Mouse (Mus musculus): ENCODE results near the gene Akr1e1. TPM values are rescaled to one million over a fixed set of nuclear protein-coding genes. Genes with fewer than 3 reads are reported as not detected.
"Not testable (repeated sequence)": the region's sequence is repeated elsewhere in the genome, so short reads cannot be mapped to it uniquely, and the experiment has no call there.

Gene Akr1e1
- total RNA-seq (2021) = 10 to 100 TPM; 16.6 to 18.7 TPM
- long read RNA-seq, experiment 1, transcript Akr1e1-201 (10 exons, 3,463 nt) = major isoform, 31 of 36 reads
- long read RNA-seq, experiment 1, partial matches to known transcripts = 1 of 36 reads
- long read RNA-seq, experiment 1, other reads (novel, unspliced or antisense) = 1 of 36 reads
- long read RNA-seq, experiment 2, transcript Akr1e1-201 (10 exons, 3,463 nt) = major isoform, 29 of 39 reads
- long read RNA-seq, experiment 2, partial matches to known transcripts = 9 of 39 reads
- long read RNA-seq, experiment 2, other reads (novel, unspliced or antisense) = 1 of 39 reads

DNA sequence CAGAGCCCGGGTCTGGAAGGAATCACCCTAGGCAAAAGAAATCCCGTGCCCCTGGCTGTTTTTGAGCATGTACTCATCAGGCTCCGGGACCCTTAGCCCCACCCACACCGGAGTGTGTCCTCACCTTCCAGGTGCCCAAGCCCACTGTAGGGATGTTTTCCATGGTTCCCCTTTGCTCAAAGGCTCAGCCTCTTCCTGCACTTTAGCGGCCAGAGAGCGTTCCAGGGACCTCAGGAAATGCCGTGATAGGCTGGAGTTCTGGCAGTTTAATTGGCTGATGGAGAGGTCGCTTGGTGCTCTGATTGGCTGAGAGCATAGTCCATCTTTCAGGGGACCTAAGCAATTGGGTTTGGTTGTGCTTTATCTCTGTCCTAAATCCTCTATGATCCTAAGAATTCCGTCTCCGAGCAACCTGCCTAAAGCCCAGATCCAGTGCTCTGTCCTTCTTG lies at the start of gene Akr1e1:
Gene Akr1e1 (minus strand): TSS at position 214 of the 449 bp plus-strand sequence.
- peak; percentile 50 to 77 for DNase-seq (ENCODE audit: low spot score in 2 of 2)

DNA sequence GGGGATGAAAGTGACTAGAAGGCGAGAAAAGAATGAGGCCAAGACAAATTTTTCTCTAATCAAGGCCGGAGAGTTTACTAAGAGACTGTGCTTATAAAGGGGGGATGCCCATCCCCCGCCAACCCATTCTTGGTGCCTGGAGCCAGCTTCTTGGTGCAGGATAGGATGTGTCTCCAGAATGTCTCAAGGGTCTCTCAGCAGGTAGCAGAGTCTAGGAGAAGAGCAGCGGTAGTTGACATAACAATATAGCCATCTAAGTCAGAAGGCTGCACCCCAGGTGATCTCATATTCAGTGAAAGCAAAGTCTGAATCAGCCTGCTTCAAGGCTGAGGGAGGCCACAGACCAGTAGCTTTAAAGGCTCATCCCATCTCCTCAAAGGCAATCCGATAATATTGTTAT lies 49.4 kb upstream of the Akr1e1 start:
- DNase-seq (ENCODE audit: low spot score in 2 of 2) = no peak

DNA sequence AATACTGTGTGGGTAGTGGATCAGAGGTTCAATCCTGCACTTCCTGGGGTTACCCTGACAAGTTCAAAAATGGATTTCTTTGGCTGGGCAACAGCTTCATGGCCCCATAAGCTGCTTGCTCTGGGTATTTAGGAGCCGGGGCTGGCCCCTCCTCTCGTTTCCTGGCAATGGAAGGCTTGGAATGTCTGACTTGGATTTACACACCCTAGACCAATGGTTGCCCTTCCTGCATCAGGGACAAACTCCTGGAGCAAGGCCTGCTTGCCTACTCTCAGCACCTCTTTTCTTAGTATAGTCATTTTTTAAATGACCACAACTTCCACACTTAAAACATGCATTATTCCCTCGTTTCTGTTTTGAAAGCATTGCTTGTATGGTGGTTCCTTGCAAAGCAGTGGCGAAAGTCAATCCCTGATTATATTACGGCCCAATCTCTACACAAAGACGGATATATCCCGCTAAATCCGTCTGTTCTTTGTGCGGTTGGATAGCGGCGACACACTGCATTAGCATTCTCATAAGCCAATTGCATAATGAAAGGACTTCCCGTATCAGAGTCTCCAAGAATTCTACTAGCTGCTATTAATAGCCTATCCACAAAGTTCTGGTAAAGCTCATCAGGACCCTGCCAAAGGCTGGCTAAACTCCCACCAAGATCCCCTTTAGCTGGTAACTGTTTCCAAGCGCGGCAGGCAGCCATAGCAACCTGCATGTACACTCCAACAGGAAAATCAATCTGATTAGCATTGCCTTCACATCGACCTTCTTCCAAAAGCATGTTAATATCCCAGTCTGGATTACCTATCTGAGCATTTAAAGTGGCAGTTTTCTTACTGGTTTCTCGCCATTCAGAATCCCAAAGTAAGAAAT lies 47.5 kb upstream of the Akr1e1 start:
- DNase-seq (ENCODE audit: low spot score in 2 of 2) = no peak

DNA sequence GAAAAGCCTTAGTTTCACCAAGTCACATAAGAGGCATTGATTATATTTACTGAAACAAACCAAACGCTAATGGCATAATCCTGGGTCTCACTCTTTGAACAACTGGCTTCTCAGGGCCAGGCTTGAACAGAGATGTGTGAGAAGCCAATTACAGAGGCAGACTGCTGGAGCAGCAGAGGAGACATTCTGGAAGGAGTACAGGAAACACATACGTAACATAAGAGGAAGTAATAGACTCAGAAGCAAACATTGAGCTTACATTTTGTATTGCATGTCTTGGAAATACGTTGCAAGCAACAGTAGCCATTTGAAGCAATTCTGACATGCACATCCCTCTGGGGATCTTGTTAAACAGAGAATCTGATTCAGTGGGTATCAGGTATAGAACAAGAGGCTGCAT lies 41.2 kb upstream of the Akr1e1 start:
- DNase-seq (ENCODE audit: low spot score in 2 of 2) = no peak

DNA sequence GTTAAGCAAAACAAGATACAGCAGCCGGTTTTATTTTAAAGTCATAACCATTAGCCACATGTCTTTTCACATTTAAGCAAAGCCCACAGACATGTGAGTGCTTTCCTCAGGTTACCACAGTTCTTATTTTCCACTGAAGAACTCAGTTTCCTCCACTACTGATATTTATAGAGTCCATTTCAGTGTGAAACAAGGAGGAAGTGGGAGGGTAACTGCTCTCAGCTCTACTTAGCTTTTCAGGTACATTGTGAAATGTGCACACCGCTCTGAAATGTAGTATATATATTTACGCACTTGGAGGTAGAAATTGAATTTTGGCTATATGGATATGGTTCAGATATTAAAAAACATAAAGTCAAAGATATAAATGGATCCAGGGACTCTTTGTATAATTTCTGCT lies 36.3 kb upstream of the Akr1e1 start:
- DNase-seq (ENCODE audit: low spot score in 2 of 2) = no peak

DNA sequence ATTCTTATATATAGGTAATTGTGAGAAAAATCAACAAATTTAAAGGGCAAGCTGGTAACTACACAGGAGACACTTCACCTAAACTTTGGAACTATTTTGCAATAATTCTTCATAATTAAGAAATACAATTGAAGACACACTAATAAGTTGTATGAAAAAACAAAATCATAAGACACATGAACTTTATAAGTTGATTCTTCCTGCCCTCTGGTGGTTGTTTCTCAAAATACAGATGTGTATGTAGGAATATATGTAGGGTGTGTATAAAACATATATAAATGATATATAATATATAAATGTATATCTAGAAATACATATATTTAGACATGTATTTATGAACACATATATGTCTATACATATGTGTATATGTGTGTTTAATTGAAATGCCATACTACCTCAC lies 1.9 kb upstream of the Akr1e1 start:
- DNase-seq (ENCODE audit: low spot score in 2 of 2) = no peak

DNA sequence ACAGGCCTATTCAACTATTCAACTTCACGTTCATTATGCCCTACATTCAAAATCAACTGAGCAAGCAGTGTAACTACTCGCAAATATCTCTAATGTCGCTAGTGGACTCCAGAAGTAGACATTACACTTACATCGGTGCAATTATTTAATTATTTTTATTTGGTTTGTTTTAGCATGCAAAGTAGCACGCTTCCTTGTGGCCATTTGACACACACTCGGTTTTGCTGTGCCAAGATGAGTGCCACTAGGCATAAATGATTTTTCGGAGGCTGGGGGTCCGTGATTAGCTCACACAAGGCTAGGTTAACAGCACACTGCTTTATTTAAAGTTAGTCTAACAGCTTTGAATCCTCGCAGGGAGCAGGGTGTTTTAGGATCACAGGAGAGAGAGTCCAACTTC lies 444 bp downstream of the Akr1e1 start:
- no peak for DNase-seq (ENCODE audit: low spot score in 2 of 2)

DNA sequence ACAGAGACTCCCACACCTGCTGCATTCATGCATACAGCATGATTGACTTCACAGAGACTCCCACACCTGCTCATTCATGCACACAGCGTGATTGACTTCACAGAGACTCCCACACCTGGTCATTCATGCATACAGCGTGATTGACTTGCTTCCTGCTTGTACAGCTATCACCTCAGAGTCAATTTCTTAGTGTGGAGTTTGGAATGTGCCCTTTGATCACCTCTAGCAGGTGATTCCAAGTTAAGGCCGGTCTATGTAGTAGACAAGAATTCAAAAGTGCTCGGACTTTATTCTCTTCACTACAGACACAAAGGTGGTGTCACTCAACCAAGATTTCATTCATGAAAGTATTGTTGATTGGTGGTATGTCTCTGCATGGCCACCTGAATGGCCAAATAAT lies 2.2 kb downstream of the Akr1e1 start:
- DNase-seq (ENCODE audit: low spot score in 2 of 2) = no peak

DNA sequence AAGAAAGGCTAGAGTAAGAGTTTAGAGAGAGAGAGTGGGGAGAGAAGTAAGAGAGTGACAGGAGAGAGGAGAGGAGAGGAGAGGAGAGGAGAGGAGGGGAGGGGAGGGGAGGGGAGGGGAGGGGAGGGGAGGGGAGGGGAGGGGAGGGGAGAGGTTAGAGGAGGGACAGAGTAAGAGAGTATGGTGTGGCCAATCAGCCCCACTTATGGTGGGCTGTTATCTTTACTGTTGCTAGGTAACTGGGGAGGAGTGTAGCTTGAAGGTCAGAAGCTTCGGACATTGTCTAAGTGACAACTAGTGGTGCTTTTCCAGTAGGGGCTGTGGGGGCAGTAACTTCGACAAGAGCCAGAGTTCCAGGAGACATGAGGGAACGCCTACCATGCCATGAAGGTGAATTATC lies 5.5 kb downstream of the Akr1e1 start:
- not testable (repeated sequence) for DNase-seq (ENCODE audit: low spot score in 2 of 2)

DNA sequence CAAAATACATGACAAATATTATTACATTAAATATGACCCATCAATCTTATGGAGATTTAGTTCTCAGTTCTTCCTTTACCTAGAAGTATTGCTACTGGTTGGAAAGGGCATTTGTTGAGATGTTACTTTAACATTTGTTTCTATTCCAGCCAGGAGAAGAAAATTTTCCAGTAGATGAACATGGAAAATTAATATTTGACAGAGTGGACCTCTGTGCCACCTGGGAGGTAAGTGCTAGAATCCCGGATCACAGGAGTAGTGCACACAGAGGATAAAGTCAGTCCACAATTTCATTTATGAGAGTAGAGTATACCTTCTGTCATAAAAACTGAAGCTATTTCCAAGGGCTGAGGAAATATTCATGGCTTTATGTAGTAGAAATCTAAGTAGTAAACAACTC lies 32.1 kb downstream of the Akr1e1 start:
- no peak for DNase-seq (ENCODE audit: low spot score in 2 of 2)

DNA sequence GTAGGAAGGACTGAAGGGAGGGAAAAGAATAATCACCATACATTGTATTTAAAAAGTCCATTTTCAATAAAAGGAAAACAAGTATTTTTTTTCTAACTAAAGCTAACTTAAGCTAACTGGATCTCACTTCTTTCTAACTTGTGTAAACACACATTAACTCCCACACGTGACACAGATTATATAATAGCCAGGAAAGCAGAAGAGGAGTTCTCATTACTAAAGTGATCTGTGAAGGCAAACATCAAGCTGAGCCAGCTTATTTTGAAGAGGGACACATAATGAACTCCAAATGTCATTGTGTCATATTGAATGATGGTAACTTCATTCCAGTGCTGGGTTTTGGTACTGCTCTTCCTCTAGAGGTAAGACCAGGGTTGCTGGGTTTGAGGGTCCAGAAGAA lies 35.1 kb downstream of the Akr1e1 start, which contains the start of gene Akr1c21:
Gene Akr1c21 (plus strand): TSS at position 205 of the 400 bp plus-strand sequence.
- no peak for DNase-seq (ENCODE audit: low spot score in 2 of 2)

DNA sequence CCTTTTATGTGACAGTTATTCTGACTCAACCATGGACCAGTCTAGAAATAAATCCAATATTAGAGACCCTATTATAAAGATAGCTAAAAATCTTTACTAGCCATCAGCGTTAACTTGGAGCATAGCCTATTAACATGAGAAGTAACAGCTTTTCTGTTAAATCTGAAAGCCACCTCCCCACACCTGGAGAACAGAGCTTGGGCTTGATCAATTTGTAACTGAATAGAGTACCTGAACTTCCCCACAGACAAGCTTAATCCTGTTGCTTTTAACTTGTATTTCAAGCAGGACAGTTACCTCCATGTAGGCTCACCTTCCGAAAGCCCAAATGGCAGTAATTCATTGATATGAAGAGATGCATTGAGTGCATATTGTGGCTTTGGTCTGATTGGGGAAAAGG lies 43.0 kb downstream of the Akr1e1 start:
- DNase-seq (ENCODE audit: low spot score in 2 of 2) = no peak

DNA sequence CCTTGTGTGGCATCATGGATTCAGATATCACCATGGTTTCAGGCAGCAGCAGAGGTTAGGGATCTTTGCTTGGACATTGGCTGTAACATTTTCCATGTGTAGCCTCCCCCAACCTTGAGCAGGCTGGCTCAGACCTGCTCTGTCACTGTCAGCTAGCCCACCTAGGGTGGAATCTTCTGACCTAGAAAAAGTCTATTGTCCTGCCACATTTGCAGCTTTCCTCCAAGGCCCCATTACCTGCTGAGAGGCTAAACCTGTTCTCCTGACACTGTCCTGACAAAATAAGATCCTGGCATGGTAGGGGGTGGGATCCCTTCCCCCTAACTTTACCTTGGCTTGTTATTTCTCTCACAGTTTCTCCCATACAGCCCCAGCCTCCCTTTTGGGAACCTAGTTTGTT lies 48.5 kb downstream of the Akr1e1 start:
- DNase-seq (ENCODE audit: low spot score in 2 of 2) = no peak

DNA sequence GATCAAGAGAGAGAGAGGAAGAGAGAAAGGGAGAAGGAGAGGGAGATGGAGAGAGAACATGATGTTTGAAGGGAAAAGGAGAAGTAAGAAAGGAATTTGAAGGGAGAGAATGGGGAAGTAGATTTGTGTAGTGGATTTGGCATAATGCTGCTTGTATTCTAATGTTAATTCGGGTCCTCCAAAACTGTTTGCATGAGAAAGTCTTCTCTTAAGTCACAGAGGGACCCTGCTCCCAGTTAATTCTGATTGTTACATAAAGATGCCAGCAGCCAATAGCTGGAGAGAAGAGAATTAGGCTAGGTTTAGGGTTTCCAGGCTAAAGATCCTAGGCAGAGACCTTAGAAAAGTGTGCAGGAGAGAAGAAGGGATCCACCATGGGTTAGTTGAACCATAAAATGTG lies 49.8 kb downstream of the Akr1e1 start:
- no peak for DNase-seq (ENCODE audit: low spot score in 2 of 2)

Other genes starting within 250 kb of the Akr1e1 start
- under 1 TPM in 1 of 2 experiments, not detected in 1; 0.91 TPM for gene Akr1c6, start 174.9 kb downstream of the Akr1e1 start, total RNA-seq (2021)
- not detected for gene Akr1c20, start 85.8 kb downstream of the Akr1e1 start, total RNA-seq (2021)
- gene Akr1c21, start 35.1 kb downstream of the Akr1e1 start, total RNA-seq (2021) = not detected

All from gastrocnemius, postnatal 4 days (tissue).